Mouse (Mus musculus) adrenal gland, postnatal 4 days (tissue): ENCODE data around the gene Tbx18. TPM values are rescaled to one million over a fixed set of nuclear protein-coding genes. Genes with fewer than 3 reads are reported as not detected.

ENCODE experiments used
- DNase-seq, 2 experiments: peaks; one replicate each; pipeline ENCODE4 v3.0.0; 2021 to 2022; ENCODE audit warnings: low spot score in 2 of 2, mixed read lengths in 2 of 2
- long read RNA-seq, 2 experiments: library from polyadenylated mRNA; stranded (forward); transcript quantifications; one replicate each; pipeline ENCODE4 v2.0.0; 2021
- total RNA-seq, 2 experiments: library from RNA; stranded (reverse); gene quantifications; 2 replicates each; pipeline ENCODE4 v1.2.3; 2021

Tbx18 gene
- total RNA-seq: 1 to 10 TPM; 2.3 to 2.9 TPM
- long read RNA-seq, experiment 1, full-length matches to known transcripts: 2 of 3 reads
- long read RNA-seq, experiment 1, partial matches to known transcripts: 1 of 3 reads
- long read RNA-seq, experiment 1, other reads (novel, unspliced or antisense): 0 of 3 reads
- long read RNA-seq, experiment 2, full-length matches to known transcripts: 5 of 7 reads
- long read RNA-seq, experiment 2, partial matches to known transcripts: 1 of 7 reads
- long read RNA-seq, experiment 2, other reads (novel, unspliced or antisense): 1 of 7 reads

- DNase-seq: peak; percentile 20 to 46
These were observed at the start of gene Tbx18 for GRCm38 (mm10) chr9:87730961-87731535. TSS of gene Tbx18 (minus strand) at chr9:87731260.

DNA sequence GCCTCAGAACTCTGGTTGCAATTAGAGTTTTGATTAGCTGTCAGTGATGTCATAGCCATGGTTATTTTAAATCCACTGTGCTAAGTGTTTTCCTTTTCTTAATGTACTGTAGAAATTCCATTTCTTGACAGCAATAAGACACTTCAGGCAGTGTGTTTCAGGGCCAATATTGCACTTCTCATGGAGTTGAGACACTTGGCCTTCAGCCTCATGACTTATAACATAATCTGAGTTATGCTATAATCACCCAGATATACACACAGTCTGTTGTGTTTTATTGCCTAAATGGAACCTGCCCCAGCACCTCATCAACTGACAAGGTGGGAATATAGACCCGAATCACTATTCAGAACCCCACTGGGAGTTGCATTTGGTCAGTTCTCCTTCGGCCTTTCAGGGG is 42.9 kb upstream of the Tbx18 start:
- DNase-seq: no peak

- DNase-seq: no peak
These were observed 24.6 kb upstream of the Tbx18 start for GRCm38 (mm10) chr9:87755621-87756020.

GRCm38 (mm10) chr9:87741599-87741998 is 10.5 kb upstream of the Tbx18 start:
- DNase-seq: no peak

DNA sequence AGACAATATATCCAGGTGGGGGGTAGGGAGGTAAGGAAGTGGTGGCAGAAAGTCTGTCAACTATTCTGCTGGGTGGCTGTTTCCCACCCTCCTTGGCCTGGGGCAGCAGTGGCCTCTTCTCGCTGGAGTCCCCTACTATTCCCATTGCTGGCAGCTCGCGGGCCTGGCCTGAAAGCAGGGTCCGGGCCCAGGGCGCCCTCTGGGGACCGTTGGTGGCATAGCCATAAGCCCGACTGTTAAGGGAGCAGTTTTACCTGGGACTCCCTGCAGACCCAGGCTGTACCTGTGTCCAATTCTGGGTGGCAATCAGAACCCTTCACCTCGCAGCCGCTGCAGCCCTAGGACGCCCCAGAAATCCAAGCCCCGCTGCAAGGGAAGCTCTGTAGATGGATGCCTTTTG is 9.6 kb upstream of the Tbx18 start:
- peak; percentile 19 to 23 for DNase-seq

DNA sequence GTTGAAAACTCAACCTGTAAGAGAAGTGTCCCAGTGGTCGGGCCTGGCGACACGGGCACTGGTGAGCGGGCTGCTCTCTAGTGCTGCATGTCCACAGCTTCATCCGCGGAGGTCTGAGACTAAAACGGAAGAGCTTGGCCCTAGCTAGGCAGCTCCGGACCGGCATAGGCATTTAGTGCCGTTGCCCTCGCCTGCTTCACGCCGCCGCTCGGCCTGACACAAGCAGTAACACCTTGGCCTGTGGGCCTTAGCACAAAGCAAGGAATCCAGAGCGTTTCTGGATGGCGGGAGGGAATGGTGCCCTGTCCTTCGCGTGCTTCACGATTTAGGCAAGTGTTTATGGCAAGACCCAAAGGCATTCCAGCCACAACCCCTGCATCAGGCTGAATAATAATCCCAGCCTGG is 9.2 kb upstream of the Tbx18 start:
- no peak for DNase-seq

GRCm38 (mm10) chr9:87739543-87740161 is 8.6 kb upstream of the Tbx18 start:
- DNase-seq: no peak

- no peak for DNase-seq
These were observed 7.9 kb upstream of the Tbx18 start for GRCm38 (mm10) chr9:87738766-87739542.

- DNase-seq: no peak
These were observed 7.1 kb upstream of the Tbx18 start for GRCm38 (mm10) chr9:87738123-87738522.

- no peak for DNase-seq
These were observed 6.2 kb upstream of the Tbx18 start for GRCm38 (mm10) chr9:87737271-87737670.

DNA sequence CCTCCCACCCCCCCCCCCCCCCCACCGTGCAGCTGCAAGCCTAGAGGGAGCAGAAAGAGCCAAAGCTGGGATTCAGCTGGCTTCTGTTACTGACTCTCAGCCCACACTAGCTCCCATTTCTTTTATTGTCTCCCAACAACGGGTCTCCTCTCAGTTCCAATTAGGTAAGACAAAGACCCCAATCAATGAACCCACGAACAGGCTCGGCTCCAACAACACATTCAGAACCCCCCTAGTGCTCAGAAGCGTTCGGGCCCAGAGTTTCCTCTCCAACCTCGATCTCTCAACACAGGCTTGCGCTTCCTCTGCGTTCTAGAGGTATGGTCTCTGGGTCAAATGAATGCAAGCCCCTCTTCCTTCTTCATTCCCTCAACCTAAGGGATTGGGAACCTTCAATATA is 4.0 kb upstream of the Tbx18 start:
- no peak for DNase-seq

- DNase-seq: no peak
These were observed 3.6 kb upstream of the Tbx18 start for GRCm38 (mm10) chr9:87734631-87735030.

DNA sequence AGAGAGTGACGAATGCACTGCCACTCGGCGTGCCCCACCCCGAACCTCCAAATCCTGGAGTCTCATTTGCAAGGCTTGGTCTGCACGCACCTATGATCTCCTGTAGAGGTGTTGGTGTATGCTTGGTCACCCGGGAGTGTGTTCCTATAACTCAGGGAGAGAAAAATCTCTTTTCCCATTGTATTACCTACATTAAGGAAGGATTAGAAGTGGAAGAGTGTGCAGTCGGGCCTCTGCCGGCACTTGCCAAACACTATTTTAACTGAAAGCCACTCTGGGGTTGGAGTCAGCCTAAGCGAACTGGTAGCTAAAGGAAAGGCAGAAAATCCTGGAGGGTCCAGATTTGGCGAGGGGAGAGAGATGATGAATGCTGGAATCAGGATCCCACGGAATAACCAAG is 2.7 kb upstream of the Tbx18 start:
- no peak for DNase-seq

DNA sequence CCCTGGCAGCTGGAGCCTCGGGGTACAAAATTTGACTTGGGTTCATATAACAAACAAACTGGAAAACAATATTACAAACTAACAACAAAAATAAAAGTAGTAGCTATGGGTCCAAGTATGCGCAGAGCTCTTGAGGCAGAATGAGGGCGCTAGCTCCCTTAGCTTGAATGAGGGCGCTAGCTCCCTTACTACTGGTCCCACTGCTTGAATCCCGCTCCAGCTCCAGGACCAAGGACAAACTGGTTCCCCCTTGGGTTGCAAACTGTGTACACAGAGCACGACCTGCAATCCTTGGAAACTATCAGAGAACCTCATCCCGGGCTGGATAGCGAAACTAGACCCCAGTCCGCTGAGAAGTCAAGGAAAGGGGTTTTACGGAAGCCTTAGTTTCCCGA is 2.2 kb upstream of the Tbx18 start:
- DNase-seq: no peak

GRCm38 (mm10) chr9:87732416-87733235 is 1.6 kb upstream of the Tbx18 start:
- no peak for DNase-seq

DNA sequence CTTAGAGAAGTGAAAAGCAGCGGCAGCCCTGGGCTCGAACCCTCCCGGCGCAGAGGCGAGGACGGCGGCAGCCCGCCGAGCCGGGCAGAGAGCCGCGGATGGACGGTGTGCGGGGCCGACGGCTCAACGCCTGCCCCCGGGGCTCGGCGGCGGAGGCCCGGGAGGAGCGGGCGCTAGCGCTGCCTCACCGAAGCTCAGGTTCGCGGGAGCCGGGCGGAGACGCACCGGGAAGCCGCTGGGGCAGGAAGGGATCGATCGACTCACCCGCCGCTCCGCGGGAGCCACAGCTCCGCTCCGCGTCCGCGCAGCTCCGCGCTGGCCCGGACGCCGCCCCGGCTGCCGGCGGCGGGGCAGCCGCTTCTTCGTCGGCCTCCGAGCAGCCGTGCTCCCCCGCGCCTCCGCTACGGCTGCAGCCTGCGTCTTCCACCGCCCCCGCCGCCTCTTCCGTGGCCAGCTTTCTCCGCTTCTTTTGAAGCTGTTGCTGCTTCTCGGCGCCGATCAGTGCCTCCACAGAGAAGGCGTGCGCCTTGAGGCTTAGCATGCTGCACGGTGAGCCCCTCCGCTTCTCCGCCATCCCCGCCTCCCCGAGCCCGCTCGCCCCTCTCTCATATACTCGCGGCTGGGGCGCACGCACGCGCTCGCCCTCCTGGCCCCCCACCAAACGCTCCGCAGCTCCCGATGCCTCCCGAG is 644 bp downstream of the Tbx18 start:
- peak in 1 of 2 experiments; percentile 5 for DNase-seq

- peak in 1 of 2 experiments; percentile 15 for DNase-seq
These were observed 1.5 kb downstream of the Tbx18 start for GRCm38 (mm10) chr9:87729316-87730270.

DNA sequence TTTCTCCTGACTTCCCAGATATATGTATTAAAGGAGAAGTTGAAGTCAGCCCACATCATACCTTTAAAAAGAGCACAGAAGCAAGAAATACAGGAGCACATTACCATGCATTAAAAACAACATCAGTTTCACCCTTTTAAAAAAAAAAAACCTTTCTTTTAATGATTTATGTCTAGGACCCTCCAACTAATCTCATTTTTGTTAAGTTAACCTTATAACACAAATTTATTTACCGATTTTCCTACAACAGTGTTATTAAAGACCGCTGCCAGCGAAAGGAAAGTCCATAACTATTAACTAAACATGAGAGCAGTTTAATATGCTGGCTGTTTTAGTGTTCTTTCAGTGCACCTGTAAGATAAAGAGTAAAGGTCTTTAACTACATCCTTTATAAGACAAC is 3.0 kb downstream of the Tbx18 start:
- no peak for DNase-seq
